Mouse (Mus musculus) liver, postnatal 0 days (tissue): ENCODE measurements around the gene Jak3.

Source experiments
- CTCF ChIP-seq: sonication (generic); IDR thresholded peaks from 2 replicates; pipeline ENCODE4 v1.5.1; 2016; ENCODE audit warnings: antibody characterized with exemption, low read depth
- EP300 ChIP-seq: IDR thresholded peaks from 2 replicates; pipeline ENCODE4 v1.6.1; 2016; ENCODE audit warnings: antibody characterized with exemption, low read depth, mild to moderate bottlenecking

DNA sequence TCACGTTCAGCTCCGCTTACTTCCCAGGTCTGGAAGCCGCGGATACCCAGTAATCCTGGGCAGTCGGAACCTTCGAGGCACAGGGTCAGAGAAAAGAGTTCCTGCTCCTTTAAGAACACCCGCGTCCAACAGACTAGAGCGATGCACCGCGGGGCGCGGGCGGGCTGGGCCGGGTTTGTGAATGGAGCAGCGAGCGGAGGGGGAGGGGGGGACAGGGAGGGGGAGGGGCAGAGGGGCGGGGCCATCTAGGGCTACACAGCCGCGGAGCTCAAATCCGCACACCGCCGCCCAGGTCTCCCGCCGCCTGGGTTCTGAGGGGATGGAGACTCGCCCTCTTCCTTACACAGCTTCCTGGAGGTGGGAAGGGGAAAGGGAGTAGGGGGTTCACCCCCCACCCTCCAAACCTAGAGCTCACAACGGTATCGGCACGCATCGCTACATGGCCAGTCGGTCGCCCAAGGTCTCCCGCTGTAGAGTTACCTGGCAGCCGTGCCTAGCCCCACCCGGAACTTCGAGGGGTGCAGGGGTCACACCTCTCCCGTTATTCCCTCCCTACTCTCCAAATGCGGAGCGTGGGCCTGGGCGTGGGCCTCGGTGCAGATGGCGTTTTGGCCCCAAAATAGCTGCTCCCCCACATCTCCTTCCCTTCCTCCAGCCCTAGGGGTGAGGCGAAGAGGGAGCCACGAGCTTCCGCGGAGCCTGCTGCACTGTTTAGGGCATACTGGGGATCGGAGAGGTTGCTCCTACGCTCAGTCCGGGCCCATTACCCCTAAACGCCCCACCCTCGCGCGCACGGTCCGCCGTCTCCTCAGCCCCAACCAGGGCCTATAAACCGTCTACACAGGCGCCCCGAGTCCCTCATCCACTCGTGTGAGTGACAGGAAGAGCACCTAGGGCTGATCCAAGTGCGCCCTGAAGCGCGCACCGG lies 5.2 kb upstream of the Jak3 start:
- no peak for TF ChIP-seq CTCF
- TF ChIP-seq EP300 = no peak
